Mouse (Mus musculus) heart, adult 2 months (tissue): Measurements from ENCODE around the gene Use1.

Source experiments
- EP300 ChIP-seq: fragments of 200-500 bp; IDR thresholded peaks from 2 replicates; pipeline ENCODE4 v1.6.1; 2011; ENCODE audit warnings: low read depth, low read length, control low read depth; ENCODE audit not compliant: insufficient read depth
- POLR2A ChIP-seq: fragments of 200-500 bp; IDR thresholded peaks from 2 replicates; pipeline ENCODE4 v1.6.1; 2011; ENCODE audit warnings: mild to moderate bottlenecking, low read depth, low read length, control low read depth; ENCODE audit not compliant: insufficient read depth

DNA sequence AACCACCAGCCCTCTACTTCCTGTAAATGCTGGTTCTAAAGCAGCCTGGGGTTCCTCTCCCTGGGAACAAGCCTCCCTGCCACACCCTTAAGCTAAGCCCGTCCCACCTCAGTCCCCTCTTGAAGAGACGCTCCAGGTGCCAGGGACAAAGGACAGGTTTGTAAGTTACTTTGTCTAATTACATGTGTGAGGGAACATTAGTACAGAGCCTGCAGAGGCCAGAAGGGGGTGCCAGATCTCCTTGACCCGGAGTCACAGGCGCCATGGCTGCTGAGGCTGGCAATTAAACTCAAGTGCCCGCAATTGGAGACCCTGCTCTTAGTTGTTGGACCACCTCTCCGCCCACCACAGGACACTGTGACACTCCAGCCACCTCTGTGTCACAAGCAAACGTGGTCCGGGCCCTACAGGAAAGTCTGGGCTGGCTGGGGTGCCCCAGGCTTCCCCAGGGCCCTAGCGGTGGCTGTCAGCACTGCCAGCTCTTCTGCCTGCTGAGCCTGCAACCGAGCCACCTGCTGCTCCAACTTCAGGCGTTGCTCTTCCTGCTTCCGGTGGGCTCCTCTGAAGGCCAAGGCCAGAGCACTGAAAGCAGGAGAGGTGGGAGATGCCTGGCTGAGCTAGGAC lies 18.7 kb downstream of the Use1 start:
- TF ChIP-seq EP300 (no peak), POLR2A (no peak)
